Mouse (Mus musculus) cerebellum, postnatal 10 days (tissue): ENCODE data around the gene Ssh3.
A peak's percentile ranks its signal among the peaks of the same experiment; 100 is the strongest.
"Not testable (repeated sequence)": the region's sequence is repeated elsewhere in the genome, so short reads cannot be mapped to it uniquely, and the experiment has no call there.

Experiments used
- DNase-seq, 2 experiments: peaks; one replicate each; pipeline ENCODE4 v3.0.0; 2021; ENCODE audit warnings: mixed read lengths in 2 of 2

Ssh3 gene

GRCm38 (mm10) chr19:4295391-4295790 lies 26.4 kb upstream of the Ssh3 start:
- DNase-seq, result peak in 1 of 2 experiments; percentile 1

DNA sequence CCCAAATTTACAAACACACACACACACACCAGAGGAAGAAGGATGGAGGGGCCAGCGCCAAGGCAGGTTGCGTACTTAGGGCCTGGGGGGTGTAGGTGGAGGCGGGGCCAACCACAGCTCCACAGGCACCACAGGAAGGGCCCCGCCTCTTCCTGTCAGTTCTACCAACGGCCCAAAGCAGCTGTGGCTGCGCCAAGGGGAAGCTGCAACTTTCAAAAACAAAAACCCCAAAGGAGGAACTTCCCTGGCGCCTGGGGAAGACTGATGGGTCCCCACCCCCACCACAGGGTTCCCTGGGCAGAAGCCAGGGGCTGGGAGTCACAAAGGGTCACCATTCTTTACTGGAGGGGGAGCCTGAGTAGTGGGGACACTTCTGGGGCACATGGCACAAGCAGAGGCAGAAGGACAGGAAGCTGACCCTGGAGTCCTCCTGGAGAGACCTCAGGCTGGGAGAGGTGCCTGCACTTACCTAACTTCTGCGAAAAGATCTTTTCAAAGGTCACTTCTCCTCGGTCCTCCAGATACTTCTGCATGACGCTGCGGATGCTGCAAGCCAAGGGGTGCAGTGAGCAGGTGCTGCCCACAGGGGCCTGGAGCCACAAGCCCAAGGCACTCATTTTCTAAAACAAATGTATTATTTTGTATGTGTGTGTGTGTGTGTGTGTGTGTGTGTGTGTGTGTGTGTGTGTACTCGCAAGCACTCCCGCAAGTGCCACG lies 25.6 kb upstream of the Ssh3 start:
- DNase-seq, result peak in 1 of 2 experiments; percentile 35

DNA sequence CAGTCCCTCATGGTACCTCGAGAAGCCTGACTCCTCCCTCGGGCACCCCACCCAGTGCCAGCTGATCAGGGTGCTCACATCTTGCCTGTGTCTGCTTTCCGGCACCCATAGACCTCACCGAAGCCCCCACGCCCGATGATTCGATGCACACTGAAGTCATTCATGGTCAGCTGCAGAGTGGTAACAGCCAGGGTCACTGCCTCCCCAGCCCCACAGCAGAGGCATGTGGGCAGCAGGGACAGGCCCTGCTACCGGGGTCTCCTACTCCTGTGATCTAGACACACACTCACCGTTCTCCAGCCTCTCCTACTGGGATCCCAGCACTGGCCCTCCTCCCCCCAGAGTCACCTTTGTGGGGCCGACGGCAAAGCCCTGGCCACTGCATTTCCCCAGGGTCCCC lies 22.2 kb upstream of the Ssh3 start:
- no peak for DNase-seq

GRCm38 (mm10) chr19:4290749-4291148 lies 21.8 kb upstream of the Ssh3 start:
- no peak for DNase-seq

GRCm38 (mm10) chr19:4283653-4284052 lies 14.7 kb upstream of the Ssh3 start:
- peak in 1 of 2 experiments; percentile 47 for DNase-seq

GRCm38 (mm10) chr19:4282898-4283553 lies 14.0 kb upstream of the Ssh3 start, which contains the start of gene Ankrd13d:
Gene Ankrd13d (minus strand): TSS chr19:4283137.
- DNase-seq, result peak; percentile 88 to 94

- no peak for DNase-seq
Observed at GRCm38 (mm10) chr19:4280425-4280824, 11.4 kb upstream of the Ssh3 start.

DNA sequence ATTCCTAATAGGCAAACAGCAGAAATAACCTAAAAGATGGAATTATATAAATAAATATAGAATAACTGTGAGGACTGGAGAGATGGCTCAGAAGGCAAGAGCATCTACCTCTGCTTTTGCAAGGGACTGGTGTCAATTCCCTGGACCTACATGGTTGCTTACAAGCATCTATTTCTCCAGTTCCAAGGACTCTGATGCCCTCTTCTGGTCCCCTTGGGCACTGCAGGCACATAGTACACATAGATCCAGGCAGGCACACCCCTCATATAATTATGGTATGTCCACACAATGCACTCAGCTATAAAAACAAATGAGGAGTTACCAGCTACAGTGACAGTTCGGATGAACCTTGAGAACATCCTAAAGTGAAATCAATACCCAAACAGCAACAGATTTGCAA lies 10.5 kb upstream of the Ssh3 start:
- peak; percentile 44 to 57 for DNase-seq

DNA sequence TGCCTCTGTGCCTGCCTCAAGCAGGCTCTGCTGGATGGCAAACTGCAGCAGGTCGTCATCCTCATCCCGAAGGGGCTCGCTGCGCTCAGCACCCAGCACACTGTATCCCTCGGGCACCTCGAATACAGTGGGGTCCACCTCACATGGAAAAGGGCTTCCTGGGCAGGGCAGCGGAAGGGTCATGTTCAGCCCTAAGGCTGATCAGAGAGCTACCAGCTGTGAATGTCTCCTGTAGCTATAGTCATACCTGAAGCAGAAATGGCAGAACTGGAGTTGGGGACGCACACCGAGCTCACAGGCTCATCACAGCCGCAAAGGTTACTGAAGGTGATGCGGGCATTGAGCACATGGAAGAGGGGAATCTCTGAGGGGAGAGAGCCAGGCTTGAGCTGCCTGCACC lies 2.0 kb upstream of the Ssh3 start:
- DNase-seq, result no peak

- no peak for DNase-seq
Observed at GRCm38 (mm10) chr19:4270187-4270586, 1.2 kb upstream of the Ssh3 start.

DNA sequence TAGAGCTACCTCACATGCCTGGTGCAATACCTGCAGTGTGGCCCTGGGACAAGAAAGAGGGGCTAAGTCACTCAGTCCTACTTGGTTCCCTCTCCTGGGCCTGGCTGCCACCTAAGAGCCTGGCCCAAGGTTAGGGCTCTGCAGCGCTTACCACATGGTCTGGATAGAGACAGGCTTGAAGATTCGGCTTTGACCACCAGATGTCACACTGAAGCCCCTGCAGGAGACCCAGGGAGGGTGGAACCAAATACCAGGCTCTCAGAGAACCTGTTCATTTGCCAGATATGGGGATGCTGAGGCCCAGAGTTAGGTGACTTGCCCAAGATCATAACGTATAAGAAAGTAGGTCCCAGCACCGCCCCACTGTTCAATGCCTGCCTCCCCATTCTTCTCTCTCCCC lies 3.0 kb downstream of the Ssh3 start:
- DNase-seq, result peak; percentile 55 to 59

DNA sequence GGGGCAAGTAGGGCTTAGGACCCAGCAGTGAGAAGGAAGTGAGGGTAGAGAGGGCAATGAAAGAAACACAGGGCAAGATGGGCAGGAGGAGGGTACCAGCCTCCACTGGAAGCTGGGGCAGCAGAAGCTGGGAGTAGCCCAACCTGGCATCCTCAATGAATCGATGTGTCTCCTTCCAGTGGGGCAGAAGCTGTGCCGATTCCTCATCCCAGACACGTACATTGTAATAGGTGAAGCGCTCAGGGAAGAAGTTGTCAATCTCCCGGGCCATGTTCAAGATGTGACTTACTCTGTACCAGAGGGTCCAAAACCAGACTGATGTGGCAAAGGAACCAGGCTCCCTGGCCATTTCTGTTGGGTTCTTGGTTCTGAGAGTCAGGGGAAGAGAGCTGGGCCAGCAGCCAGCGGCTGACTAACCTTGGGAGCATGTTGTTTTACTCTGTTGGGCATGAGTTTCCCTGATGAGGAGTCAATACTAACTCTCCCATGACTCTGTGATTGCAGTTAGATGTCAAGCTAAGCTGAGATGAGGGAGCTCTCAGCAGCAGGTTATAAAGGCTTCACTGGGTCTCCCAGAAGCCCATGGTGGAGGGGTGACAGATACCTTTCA lies 4.7 kb downstream of the Ssh3 start:
- no peak for DNase-seq

- no peak for DNase-seq
Observed at GRCm38 (mm10) chr19:4263702-4264101, 5.3 kb downstream of the Ssh3 start.

DNA sequence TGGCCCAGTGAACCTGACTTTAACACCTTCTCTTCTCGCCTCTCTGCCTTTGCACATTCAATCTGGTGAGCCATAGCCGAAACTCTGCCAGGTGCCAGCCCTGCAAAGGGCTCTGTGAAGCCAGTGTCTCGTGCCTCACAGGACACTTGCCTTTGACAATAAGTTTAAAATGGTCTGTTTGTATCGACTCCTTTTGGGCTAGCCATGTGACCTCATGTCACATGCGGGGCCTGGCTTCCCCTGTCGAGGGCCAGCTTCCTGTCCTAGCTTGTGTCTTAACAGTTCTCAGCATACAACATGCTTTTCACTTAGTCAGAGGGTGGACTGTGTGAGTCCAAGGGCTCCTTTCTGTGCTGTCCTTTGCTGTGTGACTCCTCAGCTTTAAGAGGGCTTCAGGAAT lies 6.2 kb downstream of the Ssh3 start:
- no peak for DNase-seq

GRCm38 (mm10) chr19:4261038-4261698 lies 7.8 kb downstream of the Ssh3 start:
- DNase-seq, result no peak

DNA sequence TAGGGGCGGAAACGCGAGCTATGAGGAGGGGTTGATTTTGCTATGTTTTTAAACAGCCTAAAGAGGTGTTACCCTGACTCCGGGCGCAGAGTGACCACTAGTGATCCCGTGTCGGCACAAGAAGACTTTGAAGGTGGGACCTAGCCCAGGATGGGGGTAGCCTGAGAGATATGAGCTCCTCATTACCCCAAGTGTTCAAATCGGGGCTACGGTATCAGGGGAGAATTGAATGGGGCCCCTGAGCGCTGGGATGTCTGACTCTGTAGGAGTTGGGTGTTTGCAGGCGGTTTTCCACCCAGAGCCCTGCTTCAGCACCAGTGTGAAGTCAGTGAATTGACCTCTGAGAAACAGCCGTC lies 11.1 kb downstream of the Ssh3 start:
- no peak for DNase-seq

DNA sequence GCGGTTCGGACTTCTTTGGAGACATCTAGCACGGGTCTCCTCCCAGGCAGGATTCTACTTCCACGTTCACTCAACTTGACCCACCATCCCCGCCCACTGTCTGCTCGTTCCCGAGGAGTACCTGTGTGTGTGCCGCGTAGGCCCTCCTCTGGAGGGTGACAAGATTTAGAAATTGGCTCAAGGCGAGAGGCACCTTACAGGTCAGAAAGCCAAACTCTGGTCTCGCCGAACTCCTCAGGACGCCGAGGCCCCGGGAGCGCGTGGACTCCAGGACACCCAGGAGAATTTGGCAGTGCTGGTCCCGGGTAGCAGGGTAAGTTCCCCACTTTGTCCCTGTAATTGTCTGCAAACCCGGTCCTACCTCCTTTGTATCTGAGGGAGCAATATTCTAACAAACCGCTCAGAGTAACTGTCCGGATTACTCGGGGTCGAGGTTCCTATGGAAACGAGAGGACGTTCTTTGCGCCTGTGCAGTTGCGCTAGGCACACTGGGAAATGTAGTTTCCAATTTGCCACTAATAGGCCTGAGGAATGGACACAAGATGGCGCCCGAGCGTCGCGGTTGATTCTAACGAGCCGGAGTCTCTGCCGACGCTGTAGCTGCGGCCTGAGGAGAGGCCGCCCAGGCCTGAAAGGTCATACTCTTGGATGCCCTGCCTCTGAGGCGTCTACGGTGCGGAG lies 11.6 kb downstream of the Ssh3 start:
- peak; percentile 96 to 97 for DNase-seq

- no peak for DNase-seq
Observed at GRCm38 (mm10) chr19:4255583-4256162, 13.3 kb downstream of the Ssh3 start.

GRCm38 (mm10) chr19:4254230-4254629 lies 14.8 kb downstream of the Ssh3 start:
- DNase-seq, result no peak

- not testable (repeated sequence) for DNase-seq
Observed at GRCm38 (mm10) chr19:4248683-4249082, 20.3 kb downstream of the Ssh3 start.

GRCm38 (mm10) chr19:4247010-4247409 lies 22.0 kb downstream of the Ssh3 start:
- no peak for DNase-seq

- no peak for DNase-seq
Observed at GRCm38 (mm10) chr19:4244775-4245174, 24.2 kb downstream of the Ssh3 start.

DNA sequence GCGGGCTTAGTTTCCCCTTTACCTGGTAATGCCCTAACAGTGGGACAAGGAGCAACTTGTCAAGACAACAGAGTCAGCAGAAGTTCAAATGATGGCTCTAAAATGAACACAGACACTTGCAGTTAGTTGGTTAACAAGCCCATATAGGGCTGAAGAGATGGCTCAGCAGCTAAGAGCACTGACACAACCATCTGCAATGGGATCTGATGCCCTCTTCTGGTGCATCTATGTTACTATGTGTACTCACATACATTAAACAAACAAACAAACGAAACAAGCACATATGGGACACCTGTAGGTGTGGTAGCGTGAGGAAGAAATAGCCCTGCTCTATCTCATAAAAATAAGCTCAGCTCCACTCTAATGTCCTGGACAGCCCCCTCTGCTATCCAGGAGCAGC lies 26.6 kb downstream of the Ssh3 start:
- no peak for DNase-seq
